Mouse (Mus musculus) frontal cortex, postnatal 14 days (tissue): ENCODE measurements around the gene Rgs6.
A peak's percentile ranks its signal among the peaks of the same experiment; 100 is the strongest.

ENCODE experiments used
- DNase-seq, 2 experiments: peaks; one replicate each; pipeline ENCODE4 v3.0.0; 2022; ENCODE audit warnings: low spot score in 2 of 2

Rgs6 gene

DNA sequence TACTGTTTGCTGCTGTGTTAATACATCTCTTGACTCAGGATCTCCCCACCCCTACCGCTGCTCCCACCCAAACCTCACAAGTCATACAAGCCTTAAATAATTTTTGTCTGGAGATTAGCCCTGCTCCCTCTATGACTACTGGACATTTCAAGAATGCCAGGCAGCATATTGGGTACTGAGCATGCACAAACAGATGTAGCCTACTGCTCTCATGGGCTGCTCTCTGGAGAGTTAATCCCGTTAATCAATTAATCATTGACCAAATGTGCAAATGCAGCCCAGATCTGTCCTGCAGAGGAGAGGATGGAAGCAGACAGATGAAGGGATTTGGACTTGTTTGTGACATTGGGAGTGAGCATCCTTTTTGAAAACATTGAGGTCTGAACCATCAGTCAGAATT lies at the start of gene Rgs6:
TSS of gene Rgs6 (plus strand) at position 276 of the 400 bp plus-strand sequence.
- DNase-seq = no peak

DNA sequence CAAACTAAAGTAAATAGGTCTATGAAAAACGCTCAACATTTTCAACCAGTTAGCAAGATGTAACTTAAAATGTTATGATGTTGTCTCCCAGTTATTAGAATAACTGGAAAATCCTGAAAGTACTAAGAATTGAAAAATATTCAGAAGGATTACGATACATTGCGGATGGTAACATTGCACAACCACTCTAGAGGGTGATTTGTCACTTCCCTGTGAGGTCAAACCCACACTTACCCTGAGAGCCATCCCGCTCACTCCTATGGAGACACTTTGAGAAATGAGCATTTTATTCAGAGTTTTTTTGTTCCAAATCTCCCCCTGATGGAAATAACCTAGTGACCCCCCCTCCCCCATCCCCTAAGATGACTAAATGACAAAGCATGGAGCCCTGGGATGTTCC lies 41.0 kb upstream of the Rgs6 start:
- no peak for DNase-seq

DNA sequence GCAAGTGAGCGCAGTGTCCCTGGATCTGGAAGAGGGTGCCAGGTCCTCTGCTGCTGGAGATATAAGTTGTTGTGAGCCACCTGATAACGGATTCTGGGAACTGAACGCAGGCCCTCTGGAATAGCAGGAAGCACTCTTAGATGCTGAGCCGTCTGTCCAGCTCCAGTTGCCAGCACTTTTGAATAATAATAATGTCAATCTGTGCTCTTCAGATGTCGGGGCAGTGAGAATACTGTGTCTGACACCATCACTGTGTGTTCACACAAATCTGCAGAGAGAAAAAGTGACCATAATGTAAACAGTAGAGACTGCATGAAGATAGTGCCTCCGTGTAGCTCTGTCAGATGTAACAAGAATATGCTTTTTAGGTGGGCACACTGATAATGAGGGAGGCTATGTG lies 38.9 kb upstream of the Rgs6 start:
- DNase-seq = no peak

DNA sequence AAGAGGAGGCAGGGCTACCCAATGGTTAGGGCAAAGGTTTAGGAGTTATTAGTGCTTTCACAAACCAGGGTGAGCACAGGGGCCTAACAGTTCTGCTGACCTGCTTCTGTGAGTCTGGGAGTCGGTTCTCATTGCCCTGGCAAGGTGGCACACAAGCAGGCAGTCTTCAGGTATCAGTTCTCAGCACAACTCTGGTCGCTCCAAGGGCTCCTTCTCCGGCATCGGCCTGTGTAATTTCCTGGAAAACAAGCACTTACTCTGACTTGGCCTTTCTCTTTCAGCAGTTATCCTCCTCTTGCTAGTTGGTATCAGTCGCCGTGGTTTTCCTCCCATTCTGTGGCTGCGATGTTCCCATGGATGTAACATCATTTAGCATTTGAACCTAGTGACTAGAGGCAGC lies 38.0 kb upstream of the Rgs6 start:
- DNase-seq = no peak

DNA sequence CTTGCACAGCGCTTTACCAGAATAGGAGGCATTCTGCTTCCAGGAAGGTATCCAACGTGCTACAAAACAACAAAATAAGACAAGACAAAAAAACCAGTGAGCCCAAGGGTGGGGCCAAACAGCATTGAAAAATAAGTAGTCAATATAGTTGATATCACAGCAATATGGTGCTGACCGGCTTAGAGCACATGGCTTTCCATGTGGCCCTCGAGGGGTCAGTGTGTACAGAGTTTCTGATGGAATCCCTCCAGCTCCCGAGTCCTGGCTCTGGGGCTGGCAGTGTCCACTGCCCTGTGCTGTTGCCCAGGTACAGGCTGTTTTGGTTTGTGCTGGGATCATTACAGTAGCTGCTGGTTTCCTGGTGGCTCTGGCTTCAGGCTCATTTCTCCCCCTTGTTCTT lies 35.7 kb upstream of the Rgs6 start:
- DNase-seq = no peak

DNA sequence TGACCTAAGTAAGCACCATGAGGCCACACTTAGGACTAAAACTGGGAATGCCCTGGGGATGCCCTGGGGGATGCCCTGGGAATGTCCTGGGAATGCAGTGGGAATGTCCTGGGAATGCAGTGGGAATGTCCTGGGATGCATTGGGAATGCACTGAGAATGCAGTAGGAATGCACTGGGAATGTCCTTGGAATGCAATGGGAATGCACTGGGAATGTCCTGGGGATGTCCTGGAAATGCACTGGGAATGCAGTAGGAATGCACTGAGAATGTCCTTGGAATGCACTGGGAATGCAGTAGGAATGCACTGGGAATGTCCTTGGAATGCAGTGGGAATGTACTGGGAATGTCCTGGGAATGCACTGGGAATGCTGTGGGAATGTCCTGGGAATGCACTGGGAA lies 25.2 kb upstream of the Rgs6 start:
- DNase-seq = no peak

DNA sequence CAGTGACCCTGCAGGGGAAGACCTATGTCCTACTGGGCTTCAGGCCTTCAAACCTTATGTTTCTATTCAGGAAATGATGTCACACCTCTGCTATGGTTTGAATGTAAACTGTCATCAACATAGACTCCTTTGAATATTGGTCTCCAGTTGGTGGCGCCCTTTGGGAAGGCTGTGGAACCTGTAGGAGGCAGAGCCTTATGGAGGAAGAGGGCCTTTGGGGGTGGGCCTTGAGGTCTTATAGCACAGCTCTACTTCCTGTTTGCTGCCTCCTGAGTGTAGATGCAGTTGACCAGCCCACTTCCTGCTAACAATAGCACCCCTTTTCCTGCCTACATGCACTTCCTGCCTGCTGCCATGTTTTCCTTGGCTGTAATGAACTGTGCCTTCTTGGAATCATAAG lies 19.7 kb upstream of the Rgs6 start:
- no peak for DNase-seq

DNA sequence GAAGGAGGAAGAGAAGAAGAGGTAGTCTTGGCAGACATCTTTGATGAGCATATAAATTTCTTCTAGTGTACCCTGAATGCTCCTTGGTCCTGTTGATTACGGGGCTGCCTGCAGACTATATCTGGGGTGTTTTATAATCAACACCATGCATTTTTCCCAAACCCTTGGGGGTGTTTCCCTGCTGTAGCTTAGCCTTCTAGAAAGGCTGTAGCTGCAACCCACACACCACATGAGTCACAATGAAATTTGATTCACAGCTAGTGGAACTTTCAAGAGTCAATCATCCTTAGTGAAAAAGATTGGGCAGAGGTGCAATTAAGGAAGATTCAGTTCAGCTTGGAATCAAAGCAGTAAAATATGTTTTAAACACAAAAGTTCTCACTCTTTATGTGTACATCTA lies 15.4 kb upstream of the Rgs6 start:
- no peak for DNase-seq

DNA sequence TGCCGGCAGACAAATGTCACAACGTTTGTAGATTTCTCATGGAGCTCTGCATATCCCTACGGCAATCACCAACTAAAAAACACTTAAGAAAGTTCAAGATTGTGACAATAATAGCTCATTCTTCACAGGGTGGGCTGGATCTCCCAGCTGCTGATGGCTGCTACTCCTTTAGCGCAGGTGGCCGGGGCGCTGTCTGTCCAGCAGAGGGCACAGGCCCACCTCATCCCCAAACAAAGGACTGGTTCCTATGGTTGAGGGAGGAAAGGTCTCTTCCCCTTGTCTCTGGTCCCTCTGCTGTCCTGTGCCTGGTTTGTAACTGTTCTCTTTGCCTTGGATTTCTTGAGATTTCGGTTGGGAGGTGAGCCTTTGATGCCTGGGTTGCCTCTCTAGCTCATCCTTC lies 1.5 kb upstream of the Rgs6 start:
- no peak for DNase-seq

DNA sequence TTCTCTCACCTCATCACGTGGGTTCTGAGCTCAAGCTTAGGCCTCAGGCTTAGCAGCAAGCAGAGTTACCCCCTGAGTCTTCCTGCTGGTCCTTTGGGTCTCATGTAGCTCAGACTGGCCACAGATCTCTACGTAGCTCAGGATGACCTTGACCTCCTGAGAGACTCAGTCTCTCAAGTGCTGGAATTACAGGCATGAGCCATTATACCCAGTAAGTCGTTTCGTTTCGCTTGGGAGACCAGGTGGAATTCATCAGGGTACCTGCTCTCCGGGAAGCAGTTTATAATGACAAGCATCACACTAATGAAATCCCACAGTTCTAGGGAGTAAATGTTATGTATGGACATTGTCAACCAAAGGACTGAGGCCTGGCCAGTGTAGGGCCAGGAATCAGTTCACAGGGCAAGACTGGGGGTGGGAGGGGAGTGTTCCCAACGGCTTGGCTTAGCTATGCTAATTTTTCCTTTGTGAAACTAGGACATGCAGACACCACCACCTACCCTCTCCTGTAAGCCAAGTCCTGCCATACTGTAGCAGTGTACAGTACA lies 670 bp upstream of the Rgs6 start:
- DNase-seq = no peak

DNA sequence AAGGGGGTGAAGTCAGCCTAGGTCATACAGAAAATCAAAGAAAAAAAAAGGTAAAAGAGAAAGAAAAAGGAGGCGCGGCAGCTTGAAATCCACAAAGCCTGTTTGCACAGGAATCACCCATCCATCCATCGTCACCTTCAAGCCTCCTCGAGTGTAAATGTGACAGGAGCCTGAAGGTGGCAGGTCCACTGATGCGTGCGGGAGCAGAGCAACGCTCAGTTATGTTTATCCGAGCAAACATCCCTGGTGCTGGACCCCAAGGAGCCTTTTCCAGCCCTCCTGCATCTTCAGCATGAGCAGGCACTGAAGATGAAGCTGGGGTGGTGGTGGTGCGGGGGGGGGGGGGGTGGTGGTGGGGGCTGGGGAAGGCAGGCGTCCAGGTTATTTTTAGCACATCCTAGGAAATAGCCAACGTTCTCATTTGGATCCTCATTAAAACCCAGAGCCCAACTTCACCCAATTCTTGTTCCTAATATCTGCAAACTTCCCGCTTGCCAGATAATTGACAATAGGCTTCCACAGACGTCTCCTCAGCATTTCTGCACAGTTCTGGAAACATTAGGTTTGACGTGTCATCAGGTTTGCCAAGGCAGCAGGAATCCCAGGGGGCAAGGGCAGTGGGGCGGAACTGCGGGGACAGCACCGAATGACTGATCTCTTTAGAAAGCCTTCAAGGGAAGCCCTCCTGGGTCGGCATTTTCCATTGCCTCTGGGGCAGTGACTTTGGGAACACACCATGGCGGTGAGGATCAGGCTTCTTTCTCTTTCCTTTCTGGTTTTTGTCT lies 946 bp downstream of the Rgs6 start:
- DNase-seq = no peak

DNA sequence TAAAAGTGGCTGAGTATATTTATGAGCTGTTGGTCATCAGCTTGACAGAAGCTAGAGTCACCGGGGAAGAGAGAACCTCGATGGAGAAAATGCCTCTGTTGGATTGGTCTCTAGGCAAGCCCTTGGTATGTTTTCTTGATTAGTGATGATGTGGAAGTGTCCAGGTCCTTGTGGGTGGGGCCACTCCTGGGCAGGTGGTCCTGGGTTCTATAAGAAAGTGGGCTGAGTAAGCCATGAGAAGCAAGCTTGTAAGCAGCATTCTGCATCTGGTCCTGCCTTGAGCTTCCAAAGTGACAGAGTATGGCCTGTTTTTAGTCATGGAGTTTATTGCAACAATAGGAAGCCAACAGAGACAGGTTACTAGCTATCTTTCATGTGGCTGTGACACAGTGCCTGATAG lies 10.9 kb downstream of the Rgs6 start:
- no peak for DNase-seq

DNA sequence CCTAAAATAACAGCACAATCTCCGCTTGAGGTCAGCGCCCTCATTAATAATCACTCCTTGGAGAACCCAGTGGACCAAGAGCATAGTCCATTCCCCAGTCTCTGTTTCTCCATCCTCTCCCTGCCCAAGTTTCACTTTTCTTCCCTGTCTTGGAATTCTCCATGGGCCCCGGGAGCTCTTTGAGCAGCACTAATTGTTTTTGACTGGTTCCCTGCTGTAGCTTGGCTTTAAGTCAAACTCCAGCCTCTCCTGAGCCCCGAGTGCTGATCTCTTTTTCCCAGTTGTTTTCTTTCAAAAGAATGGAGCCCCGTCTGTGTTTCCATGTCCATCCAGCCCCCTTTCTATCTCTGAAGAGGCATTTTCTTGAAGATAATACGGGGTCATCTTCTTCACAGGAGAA lies 12.3 kb downstream of the Rgs6 start:
- DNase-seq = no peak

DNA sequence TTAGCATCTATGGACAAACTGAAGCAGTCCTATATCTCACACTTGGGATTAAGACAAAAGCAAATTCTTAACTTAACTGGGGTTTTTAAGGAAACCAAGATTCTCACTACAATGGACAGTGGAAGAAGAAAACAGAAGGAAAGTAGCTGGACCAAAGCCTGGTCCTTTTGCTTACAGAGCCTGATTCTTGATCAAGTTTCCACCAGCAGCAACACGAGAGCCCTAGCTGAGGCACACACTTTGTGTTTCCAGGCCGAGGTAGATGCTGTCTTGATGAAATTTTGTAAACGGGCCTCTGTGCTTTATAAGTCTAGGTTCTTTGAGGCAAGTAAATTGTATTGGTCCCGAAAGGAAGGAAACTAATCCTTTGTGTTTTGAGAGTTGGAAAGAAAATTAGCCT lies 14.7 kb downstream of the Rgs6 start:
- no peak for DNase-seq

DNA sequence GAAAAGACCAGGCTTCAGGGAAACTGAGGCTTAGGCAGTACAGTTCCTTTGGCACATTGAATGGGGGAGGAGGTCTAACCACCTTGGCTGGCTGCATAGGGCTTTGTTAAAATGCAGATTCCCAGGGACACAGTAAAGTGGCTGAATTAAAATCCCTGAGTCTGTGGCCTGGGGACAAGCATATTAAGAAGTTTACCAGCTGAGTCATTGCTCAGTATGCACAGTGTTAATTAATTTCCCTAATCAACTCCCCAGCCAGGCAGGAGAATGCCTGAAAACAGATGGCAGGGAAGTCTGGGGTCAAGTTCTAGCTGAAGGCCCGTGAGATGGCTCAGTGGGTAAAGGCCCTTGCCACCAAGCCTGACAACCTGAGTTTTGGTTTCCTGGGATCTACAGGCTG lies 15.2 kb downstream of the Rgs6 start:
- DNase-seq = no peak

DNA sequence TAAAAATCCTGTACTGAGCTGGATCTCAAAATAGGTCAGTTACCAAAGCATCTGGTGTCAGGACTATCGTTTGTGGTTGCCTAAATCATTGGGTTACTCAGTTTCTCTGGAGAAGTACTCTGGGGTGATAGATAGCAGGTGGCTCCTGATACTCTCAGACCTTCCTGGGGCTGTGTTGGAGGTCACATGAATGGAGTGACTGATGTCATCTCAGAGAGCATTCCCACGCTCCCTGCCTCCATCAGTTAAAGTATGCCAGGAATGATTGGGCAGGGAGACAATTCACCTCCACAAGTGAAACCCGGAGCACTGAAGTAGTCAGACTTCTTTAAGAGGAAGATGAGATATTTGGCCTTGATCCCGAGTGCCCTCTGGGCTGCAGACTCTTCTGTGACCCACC lies 15.9 kb downstream of the Rgs6 start:
- no peak for DNase-seq

DNA sequence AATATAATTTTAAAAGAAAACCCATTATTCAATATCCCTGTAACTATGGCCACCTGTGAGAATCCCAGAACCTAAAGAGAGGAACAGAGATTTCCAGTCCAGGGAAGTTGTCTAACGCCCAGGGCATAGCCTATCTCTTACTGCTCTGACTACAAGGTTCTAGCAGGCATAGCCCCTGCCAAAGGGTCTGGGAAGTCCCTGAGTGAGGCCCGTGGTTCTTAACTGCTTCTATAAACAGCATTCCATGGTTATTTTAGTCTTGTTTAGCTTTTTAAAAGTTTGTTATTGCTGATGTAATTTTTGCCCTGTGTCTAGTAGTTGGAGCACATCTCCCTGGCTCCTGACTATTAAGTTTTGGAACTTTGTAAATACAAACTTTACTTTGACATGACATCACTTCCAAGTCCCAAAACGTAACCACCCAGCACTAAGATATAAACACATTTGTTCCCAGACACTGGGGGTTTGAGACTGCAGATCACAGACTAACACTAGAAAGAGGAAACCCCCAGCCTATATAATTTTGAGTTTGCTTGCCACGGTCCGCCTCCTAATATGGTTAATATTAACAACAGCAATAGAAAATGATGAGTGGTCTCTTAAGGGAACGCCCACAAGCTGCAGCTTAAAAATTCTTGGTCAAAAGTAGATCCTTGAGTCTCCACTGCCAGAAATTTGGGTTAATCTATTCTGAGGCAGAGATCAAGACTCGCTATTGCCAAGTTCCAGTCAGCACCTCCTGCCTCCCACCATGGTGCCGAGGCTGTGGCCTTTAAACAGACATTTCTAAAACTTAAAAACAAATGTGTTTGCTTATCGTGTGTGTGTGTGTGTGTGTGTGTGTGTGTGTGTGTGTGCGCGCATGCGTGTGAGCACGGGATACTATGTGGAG lies 24.9 kb downstream of the Rgs6 start:
- DNase-seq = no peak

DNA sequence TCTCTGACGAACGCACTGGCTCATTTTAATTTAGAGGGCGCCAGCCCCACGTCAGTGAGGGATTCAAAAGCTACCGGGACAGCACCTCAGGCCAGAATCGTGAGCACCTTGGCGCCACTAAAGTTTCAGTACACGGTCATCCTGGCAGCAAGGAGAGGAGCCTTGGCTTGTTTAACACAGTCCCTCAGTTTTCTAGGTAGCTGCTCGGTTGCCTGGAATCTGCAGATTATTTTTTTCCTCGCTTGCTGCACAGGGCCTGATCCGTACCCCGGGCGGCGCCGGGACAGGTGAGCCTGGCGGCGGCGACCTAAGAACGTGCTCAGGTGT lies 28.4 kb downstream of the Rgs6 start:
- DNase-seq = no peak

DNA sequence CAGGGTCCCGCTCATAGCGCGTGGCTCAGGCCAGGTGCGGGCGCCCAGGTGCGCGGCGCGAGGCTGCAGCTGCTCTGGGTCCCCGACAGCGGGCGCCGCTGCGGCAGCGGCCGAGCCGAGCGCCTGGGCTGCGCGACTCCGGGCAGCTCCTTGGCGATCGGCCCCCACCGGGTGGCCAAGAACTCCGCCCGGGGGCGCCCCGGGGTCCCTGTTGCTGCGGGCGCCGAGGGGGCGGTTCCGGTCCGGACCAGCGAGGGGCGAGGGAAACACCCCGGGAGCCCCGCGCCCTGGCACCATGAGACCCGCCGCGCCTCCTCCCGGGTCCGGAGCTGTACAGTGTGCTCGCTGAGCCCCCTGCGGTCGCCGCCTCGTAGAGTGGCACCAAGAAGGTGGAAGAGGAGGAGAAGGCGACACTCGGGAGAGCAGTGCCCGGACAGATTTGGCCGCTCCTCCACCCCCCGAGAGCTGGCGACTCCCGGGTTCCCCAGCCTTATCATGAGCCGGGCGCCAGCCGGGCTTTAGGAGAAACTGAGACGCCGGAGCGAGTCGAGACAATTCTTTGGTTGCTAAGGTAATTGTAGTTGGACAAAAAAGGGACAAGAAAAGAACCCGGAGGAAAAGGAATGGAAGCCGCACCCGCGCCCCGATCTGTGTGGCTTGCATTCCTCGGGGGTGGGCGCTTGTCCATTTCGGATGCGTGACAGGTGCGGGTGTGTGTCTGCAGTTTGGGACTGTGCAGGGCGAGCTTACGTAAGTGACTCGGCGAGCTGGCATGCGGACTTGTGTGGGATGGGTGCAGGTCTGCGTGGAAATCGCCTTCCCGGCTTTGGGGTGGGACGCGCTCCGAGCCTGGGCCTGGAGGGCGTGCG lies 29.0 kb downstream of the Rgs6 start:
- peak; percentile 20 to 40 for DNase-seq

DNA sequence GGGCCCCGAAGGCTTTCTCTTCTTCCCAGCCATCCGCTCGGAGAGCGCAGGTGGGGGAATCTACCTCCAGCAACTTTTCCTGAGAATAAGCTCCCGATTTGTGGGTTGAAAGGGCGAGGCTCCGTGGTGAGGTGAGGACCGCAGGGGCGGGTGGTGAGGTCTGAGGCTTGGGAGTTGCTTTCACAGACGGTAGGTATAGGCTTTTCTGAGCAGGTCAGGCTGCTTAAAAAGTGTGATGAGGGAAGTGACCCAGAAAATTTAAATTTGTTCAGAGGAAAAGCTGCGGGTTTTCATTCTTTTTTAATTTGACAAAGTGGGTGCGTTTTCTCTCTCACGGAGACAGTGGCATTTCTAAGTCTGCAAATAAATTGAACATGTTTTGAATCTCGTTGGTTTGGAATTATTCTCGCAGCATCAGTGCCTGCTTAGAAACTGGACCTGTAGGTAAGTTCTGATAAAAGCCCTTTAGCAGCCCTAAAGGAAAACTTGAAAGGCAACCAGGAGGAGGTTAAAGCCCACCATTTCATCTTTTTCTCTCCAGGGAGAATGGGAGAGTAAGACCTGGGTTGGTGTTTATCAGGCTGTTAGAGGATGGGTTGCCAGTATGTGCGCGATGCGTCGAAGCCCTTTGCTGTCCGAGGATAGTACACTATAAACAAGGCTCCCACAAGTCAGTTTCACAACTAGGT lies 29.7 kb downstream of the Rgs6 start:
- peak in 1 of 2 experiments; percentile 42 for DNase-seq

DNA sequence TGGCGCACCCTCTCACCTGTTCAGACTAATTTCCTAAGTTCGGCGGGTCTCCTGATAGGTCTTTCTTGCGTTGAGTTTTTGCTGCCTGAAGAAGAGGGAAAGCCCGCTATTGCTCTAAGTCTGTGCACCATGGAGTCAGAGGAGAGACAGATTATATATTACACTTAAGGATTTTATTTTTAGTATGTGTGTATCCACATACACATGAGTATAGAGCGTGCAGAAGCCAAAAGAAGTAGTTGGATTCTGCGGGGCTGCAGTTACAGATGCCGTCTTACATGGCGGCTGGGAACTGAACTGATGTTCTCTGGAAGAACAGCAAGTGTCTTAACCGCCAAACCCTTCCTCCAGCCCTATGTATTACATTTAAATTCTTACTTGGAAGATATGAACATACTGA lies 52.3 kb downstream of the Rgs6 start:
- DNase-seq = no peak
